Mouse (Mus musculus): ENCODE data around the gene Mamdc2. TPM values are rescaled to one million over a fixed set of nuclear protein-coding genes. Genes with fewer than 3 reads are reported as not detected.
A peak's percentile ranks its signal among the peaks of the same experiment; 100 is the strongest.

Gene Mamdc2
- polyA plus RNA-seq, 1 experiment from 2014 or later: 0.89 TPM

GRCm38 (mm10) chr19:23478895-23479596 is 30.8 kb upstream of the Mamdc2 start:
- DNase-seq (peak; percentile 36), ATAC-seq (no peak)
- Histone ChIP-seq H3K9ac (replicated peaks) (no peak overlapping the region), H3K4me3 (ENCODE audit: low read depth, low read length) (no peak overlapping the region), H3K9me3 (ENCODE audit: low read length) (no peaks in the 10 kb centered on the region), H3K4me1 (ENCODE audit: insufficient read depth) (no peaks in the 10 kb centered on the region), H3K36me3 (replicated peaks; ENCODE audit: insufficient read depth, low read length) (no peaks in the 10 kb centered on the region), H3K27ac (ENCODE audit: low read depth) (no peak overlapping the region), H3K4me2 (ENCODE audit: low read depth, low read length) (no peak overlapping the region), H3K27me3 (ENCODE audit: insufficient read depth, low read length) (no peaks in the 10 kb centered on the region)
- TF ChIP-seq EP300 (IDR thresholded peaks at IDR 0.05; ENCODE audit: low read depth): no peak
- TF ChIP-seq CTCF (IDR thresholded peaks at IDR 0.05; ENCODE audit: low read depth): peak; percentile 48
- 24% methylated on average over 10 of the region's 10 CpGs for WGBS (ENCODE audit: insufficient replicate concordance)

GRCm38 (mm10) chr19:23477826-23478225 is 29.6 kb upstream of the Mamdc2 start:
- no peak for TF ChIP-seq CTCF (IDR thresholded peaks at IDR 0.05; ENCODE audit: low read depth)
- TF ChIP-seq EP300 (IDR thresholded peaks at IDR 0.05; ENCODE audit: low read depth): no peak
- Histone ChIP-seq H3K9ac (replicated peaks) (no peak overlapping the region), H3K36me3 (replicated peaks; ENCODE audit: insufficient read depth, low read length) (no peaks in the 10 kb centered on the region), H3K4me3 (ENCODE audit: low read depth, low read length) (no peak overlapping the region), H3K27me3 (ENCODE audit: insufficient read depth, low read length) (no peaks in the 10 kb centered on the region), H3K4me2 (ENCODE audit: low read depth, low read length) (no peak overlapping the region), H3K9me3 (ENCODE audit: low read length) (no peaks in the 10 kb centered on the region), H3K27ac (ENCODE audit: low read depth) (no peak overlapping the region), H3K4me1 (ENCODE audit: insufficient read depth) (no peaks in the 10 kb centered on the region)
- no peak for ATAC-seq
- no peak for DNase-seq
- 55% methylated on average over 6 of the region's 6 CpGs for WGBS (ENCODE audit: insufficient replicate concordance)

GRCm38 (mm10) chr19:23467866-23468265 is 19.6 kb upstream of the Mamdc2 start:
- Histone ChIP-seq H3K27me3 (ENCODE audit: insufficient read depth, low read length) (no peaks in the 10 kb centered on the region), H3K9me3 (ENCODE audit: low read length) (no peaks in the 10 kb centered on the region), H3K4me2 (ENCODE audit: low read depth, low read length) (no peak overlapping the region), H3K27ac (ENCODE audit: low read depth) (no peak overlapping the region), H3K4me1 (ENCODE audit: insufficient read depth) (no peaks in the 10 kb centered on the region), H3K9ac (replicated peaks) (no peak overlapping the region), H3K4me3 (ENCODE audit: low read depth, low read length) (no peak overlapping the region), H3K36me3 (replicated peaks; ENCODE audit: insufficient read depth, low read length) (no peaks in the 10 kb centered on the region)
- DNase-seq (no peak), ATAC-seq (no peak)
- WGBS (ENCODE audit: insufficient replicate concordance): 67% methylated on average over 1 of the region's 1 CpGs
- TF ChIP-seq EP300 (IDR thresholded peaks at IDR 0.05; ENCODE audit: low read depth) (no peak), CTCF (IDR thresholded peaks at IDR 0.05; ENCODE audit: low read depth) (no peak)

- Histone ChIP-seq H3K4me1 (ENCODE audit: insufficient read depth) (no peaks in the 10 kb centered on the region), H3K36me3 (replicated peaks; ENCODE audit: insufficient read depth, low read length) (no peaks in the 10 kb centered on the region), H3K4me3 (ENCODE audit: low read depth, low read length) (no peak overlapping the region), H3K9me3 (ENCODE audit: low read length) (no peaks in the 10 kb centered on the region), H3K27me3 (ENCODE audit: insufficient read depth, low read length) (no peaks in the 10 kb centered on the region), H3K27ac (ENCODE audit: low read depth) (no peak overlapping the region), H3K9ac (replicated peaks) (no peak overlapping the region), H3K4me2 (ENCODE audit: low read depth, low read length) (no peak overlapping the region)
- 54% methylated on average over 2 of the region's 2 CpGs for WGBS (ENCODE audit: insufficient replicate concordance)
- TF ChIP-seq CTCF (IDR thresholded peaks at IDR 0.05; ENCODE audit: low read depth): no peak
- TF ChIP-seq EP300 (IDR thresholded peaks at IDR 0.05; ENCODE audit: low read depth): no peak
- ATAC-seq (no peak), DNase-seq (no peak)
These were observed 18.8 kb upstream of the Mamdc2 start for GRCm38 (mm10) chr19:23467011-23467410.

GRCm38 (mm10) chr19:23457492-23457891 is 9.2 kb upstream of the Mamdc2 start:
- no peak for DNase-seq
- no peaks in the 10 kb centered on the region for H3K36me3 ChIP-seq (replicated peaks; ENCODE audit: insufficient read depth, low read length)
- no peak for ATAC-seq
- H3K27me3 ChIP-seq (ENCODE audit: insufficient read depth, low read length): no peaks in the 10 kb centered on the region
- TF ChIP-seq EP300 (IDR thresholded peaks at IDR 0.05; ENCODE audit: low read depth): no peak
- no peak for TF ChIP-seq CTCF (IDR thresholded peaks at IDR 0.05; ENCODE audit: low read depth)
- H3K9ac ChIP-seq (replicated peaks): no peak overlapping the region
- no peak overlapping the region for H3K27ac ChIP-seq (ENCODE audit: low read depth)
- no peak overlapping the region for H3K4me2 ChIP-seq (ENCODE audit: low read depth, low read length)
- no peaks in the 10 kb centered on the region for H3K4me1 ChIP-seq (ENCODE audit: insufficient read depth)
- 44% methylated on average over 4 of the region's 4 CpGs for WGBS (ENCODE audit: insufficient replicate concordance)
- H3K9me3 ChIP-seq (ENCODE audit: low read length): no peaks in the 10 kb centered on the region
- no peak overlapping the region for H3K4me3 ChIP-seq (ENCODE audit: low read depth, low read length)

- no peak overlapping the region for H3K27ac ChIP-seq (ENCODE audit: low read depth)
- no peak for TF ChIP-seq CTCF (IDR thresholded peaks at IDR 0.05; ENCODE audit: low read depth)
- no peak for TF ChIP-seq EP300 (IDR thresholded peaks at IDR 0.05; ENCODE audit: low read depth)
- H3K9me3 ChIP-seq (ENCODE audit: low read length): no peaks in the 10 kb centered on the region
- ATAC-seq: no peak
- H3K27me3 ChIP-seq (ENCODE audit: insufficient read depth, low read length): peaks cover 9% of the 10 kb centered on the region; the same call in 1 of the 2 replicates
- no peak overlapping the region for H3K9ac ChIP-seq (replicated peaks)
- H3K36me3 ChIP-seq (replicated peaks; ENCODE audit: insufficient read depth, low read length): no peaks in the 10 kb centered on the region
- no peak overlapping the region for H3K4me2 ChIP-seq (ENCODE audit: low read depth, low read length)
- WGBS (ENCODE audit: insufficient replicate concordance): 57% methylated on average over 4 of the region's 4 CpGs
- DNase-seq: no peak
- H3K4me3 ChIP-seq (ENCODE audit: low read depth, low read length): no peak overlapping the region
- peaks cover 7% of the 10 kb centered on the region; the same call in 1 of the 2 replicates for H3K4me1 ChIP-seq (ENCODE audit: insufficient read depth)
These were observed 3.1 kb upstream of the Mamdc2 start for GRCm38 (mm10) chr19:23451361-23451760.
